In genomic region chr16:89854731-89855130, GRCm38 (mm10) we compare ENCODE assay signal across 18 mouse cellular contexts.
DNase-seq lines count a peak whose midpoint lies in the region; ATAC-seq and TF ChIP-seq lines count a peak whose summit lies in the region.
"Had no signal": no experiment of that assay in that cellular context is flagged by ENCODE, and none has a peak within 500 bp of the region (broad histone marks: within the 10 kb centered on the region; RNA-seq: fewer than 3 reads in every experiment).

No protein-coding gene starts in this region.

- H3K9ac ChIP-seq in forebrain, postnatal 0 days: no peak overlapping the region
- H3K9ac ChIP-seq: midbrain, embryonic 13.5 days had no signal

- no peak for DNase-seq in forebrain, postnatal 0 days
- DNase-seq in forebrain, embryonic 10.5 days (ENCODE audit: extremely low spot score, low spot score): no peak
- no peak for DNase-seq in layer of hippocampus, adult 2 months (ENCODE audit: low spot score in 2 of 2)
- DNase-seq in layer of hippocampus, postnatal 36 days: no peak
- DNase-seq in 3T3-L1 (ENCODE audit: low read depth, low spot score) (peak; percentile 15), Patski (ENCODE audit: low read depth, low spot score) (no peak)
- DNase-seq in adrenal gland, adult 8-10 months: no peak
- DNase-seq in embryo, embryonic 10.5 days (ENCODE audit: low spot score): no peak
- DNase-seq: cerebellum, adult 11-12 months; gastrocnemius, postnatal 25 days; kidney, postnatal 14 days; layer of hippocampus, adult 9-11 months; liver; lung, postnatal 4 days; right cerebral cortex, postnatal 25 days had no signal

- POLR2A ChIA-PET in Patski (lab: Charles Lee): no interaction called here

- H3K4me1 ChIP-seq in forebrain, postnatal 0 days (ENCODE audit: insufficient read depth): no peaks in the 10 kb centered on the region
- H3K4me1 ChIP-seq in forebrain, embryonic 10.5 days: peaks cover 4% of the 10 kb centered on the region; the same call in 1 of the 2 replicates

- WGBS in forebrain, postnatal 0 days: 82% methylated on average over 8 of the region's 8 CpGs
- 90% methylated on average over 8 of the region's 8 CpGs for WGBS in forebrain, embryonic 10.5 days

- no peak overlapping the region for H3K4me2 ChIP-seq in forebrain, postnatal 0 days (ENCODE audit: low read depth)
- H3K4me2 ChIP-seq: heart, embryonic 11.5 days; midbrain, embryonic 13.5 days had no signal

- in situ Hi-C loops in Patski (cut with MboI; ENCODE audit: low pct_unique_long_range_greater_than_20kb): no loop called here

- no peak for ATAC-seq in forebrain, postnatal 0 days
- no peak for ATAC-seq in Patski
- ATAC-seq: inflammation-experienced regulatory T-cells, adult 6 months had no signal

- no peak overlapping the region for H3K27ac ChIP-seq in forebrain, postnatal 0 days (ENCODE audit: low read depth, low read length)
- H3K27ac ChIP-seq in forebrain, embryonic 10.5 days: no peak overlapping the region
- no peak overlapping the region for H3K27ac ChIP-seq in layer of hippocampus, adult 2 months
- H3K27ac ChIP-seq: midbrain, embryonic 13.5 days had no signal

- no peaks in the 10 kb centered on the region for H3K27me3 ChIP-seq in forebrain, postnatal 0 days (ENCODE audit: insufficient read depth, low read length)
- H3K27me3 ChIP-seq in forebrain, embryonic 10.5 days (ENCODE audit: poor library complexity, severe bottlenecking): no peaks in the 10 kb centered on the region
- H3K27me3 ChIP-seq in Patski: no peaks in the 10 kb centered on the region
- H3K27me3 ChIP-seq: midbrain, embryonic 13.5 days had no signal

- peaks cover 18% of the 10 kb centered on the region for H3K36me3 ChIP-seq in forebrain, postnatal 0 days (ENCODE audit: insufficient read depth)
- peaks cover 41% of the 10 kb centered on the region for H3K36me3 ChIP-seq in forebrain, embryonic 10.5 days (replicated peaks)

- CTCF ChIA-PET in Patski (lab: Charles Lee): no interaction called here

- no peaks in the 10 kb centered on the region for H3K9me3 ChIP-seq in forebrain, postnatal 0 days (ENCODE audit: low read length)
- no peaks in the 10 kb centered on the region for H3K9me3 ChIP-seq in forebrain, embryonic 10.5 days
- H3K9me3 ChIP-seq: midbrain, embryonic 13.5 days had no signal

- H3K4me3 ChIP-seq in forebrain, postnatal 0 days (ENCODE audit: low read depth, low read length): no peak overlapping the region
- no peak overlapping the region for H3K4me3 ChIP-seq in forebrain, embryonic 10.5 days
- no peak overlapping the region for H3K4me3 ChIP-seq in layer of hippocampus, adult 2 months
- H3K4me3 ChIP-seq: midbrain, embryonic 13.5 days had no signal

- TF ChIP-seq CTCF in forebrain, postnatal 0 days (IDR thresholded peaks at IDR 0.05; ENCODE audit: low read depth): peak; percentile 39
- peak; percentile 67 for TF ChIP-seq CTCF in layer of hippocampus, adult 2 months (conservative IDR thresholded peaks at IDR 0.05)
- peak; percentile 44 for TF ChIP-seq CTCF in Patski (IDR thresholded peaks at IDR 0.05)
